Comparison of ENCODE assay signal across 16 mouse cellular contexts in genomic region chr5:74266476-74266819, GRCm38 (mm10).
DNase-seq lines count a peak whose midpoint lies in the region; ATAC-seq lines count a peak whose summit lies in the region.
"Had no signal": no experiment of that assay in that cellular context is flagged by ENCODE, and none has a peak within 500 bp of the region (broad histone marks: within the 10 kb centered on the region; RNA-seq: fewer than 3 reads in every experiment).

No protein-coding gene starts in this region.

- no peak overlapping the region for H3K4me3 ChIP-seq in heart, embryonic 11.5 days (ENCODE audit: low read depth, low read length)
- H3K4me3 ChIP-seq in kidney, embryonic 15.5 days (replicated peaks): no peak overlapping the region
- no peak overlapping the region for H3K4me3 ChIP-seq in limb, embryonic 13.5 days
- H3K4me3 ChIP-seq: embryonic facial prominence, embryonic 15.5 days; hindbrain, embryonic 15.5 days; liver, embryonic 12.5 days had no signal

- DNase-seq in heart, adult 11 months: peak; percentile 87
- no peak for DNase-seq in kidney, postnatal 36 days
- DNase-seq in cerebellum, adult 8-10 months: peak; percentile 61
- no peak for DNase-seq in layer of hippocampus, postnatal 36 days
- DNase-seq in thymus, postnatal 36 days: no peak
- DNase-seq: adrenal gland, postnatal 14 days; forebrain, postnatal 0 days; gastrocnemius, postnatal 25 days; layer of hippocampus, adult 9-11 months; thymus, postnatal 14 days had no signal

- H3K9ac ChIP-seq in heart, embryonic 11.5 days (ENCODE audit: low read depth, low read length): no peak overlapping the region
- no peak overlapping the region for H3K9ac ChIP-seq in kidney, embryonic 15.5 days
- H3K9ac ChIP-seq in limb, embryonic 13.5 days: 0 out of 2 replicates have a peak overlapping the region, but pooled peaks have one; percentile 2
- H3K9ac ChIP-seq: embryonic facial prominence, embryonic 15.5 days; forebrain, postnatal 0 days; hindbrain, embryonic 15.5 days; liver, embryonic 12.5 days had no signal

- 49% methylated on average over 5 of the region's 5 CpGs for WGBS in heart, embryonic 11.5 days (ENCODE audit: insufficient replicate concordance)
- WGBS in kidney, embryonic 15.5 days: 61% methylated on average over 5 of the region's 5 CpGs
- WGBS in limb, embryonic 13.5 days: 24% methylated on average over 5 of the region's 5 CpGs

- H3K27ac ChIP-seq in heart, embryonic 11.5 days (ENCODE audit: low read depth, low read length): no peak overlapping the region
- peak overlapping the region; percentile 65; the same call in 1 of the 2 replicates for H3K27ac ChIP-seq in kidney, embryonic 15.5 days
- H3K27ac ChIP-seq in limb, embryonic 13.5 days: peak overlapping the region; percentile 93
- H3K27ac ChIP-seq: embryonic facial prominence, embryonic 15.5 days; liver, embryonic 12.5 days had no signal

- no peak overlapping the region for H3K4me2 ChIP-seq in heart, embryonic 11.5 days
- H3K4me2 ChIP-seq in kidney, embryonic 15.5 days: no peak overlapping the region
- H3K4me2 ChIP-seq in limb, embryonic 13.5 days (replicated peaks): no peak overlapping the region
- H3K4me2 ChIP-seq: embryonic facial prominence, embryonic 15.5 days; hindbrain, embryonic 15.5 days; liver, embryonic 12.5 days had no signal

- no peak for ATAC-seq in heart, embryonic 11.5 days (replicated peaks; ENCODE audit: insufficient number of reproducible peaks, low FRiP score, low TSS enrichment)
- no peak for ATAC-seq in kidney, embryonic 15.5 days (replicated peaks; ENCODE audit: low FRiP score)
- ATAC-seq in limb, embryonic 13.5 days (ENCODE audit: low FRiP score, low read depth): peak; percentile 42; the same call in 1 of the 2 replicates
- ATAC-seq: forebrain, postnatal 0 days; liver, embryonic 12.5 days had no signal

- no peaks in the 10 kb centered on the region for H3K36me3 ChIP-seq in heart, embryonic 11.5 days (ENCODE audit: control insufficient read depth, insufficient read depth, low read length)
- no peaks in the 10 kb centered on the region for H3K36me3 ChIP-seq in kidney, embryonic 15.5 days
- no peaks in the 10 kb centered on the region for H3K36me3 ChIP-seq in limb, embryonic 13.5 days
- H3K36me3 ChIP-seq: embryonic facial prominence, embryonic 15.5 days; hindbrain, embryonic 15.5 days; liver, embryonic 12.5 days had no signal

- H3K4me1 ChIP-seq in heart, embryonic 11.5 days (ENCODE audit: control insufficient read depth, insufficient read depth, low read length): peaks cover 24% of the 10 kb centered on the region
- peaks cover 23% of the 10 kb centered on the region for H3K4me1 ChIP-seq in kidney, embryonic 15.5 days
- H3K4me1 ChIP-seq in limb, embryonic 13.5 days: peaks cover 54% of the 10 kb centered on the region
- H3K4me1 ChIP-seq: hindbrain, embryonic 15.5 days had no signal

- H3K27me3 ChIP-seq in heart, embryonic 11.5 days (ENCODE audit: control insufficient read depth, insufficient read depth, low read length): no peaks in the 10 kb centered on the region
- H3K27me3 ChIP-seq in kidney, embryonic 15.5 days: no peaks in the 10 kb centered on the region
- no peaks in the 10 kb centered on the region for H3K27me3 ChIP-seq in limb, embryonic 13.5 days
- H3K27me3 ChIP-seq: embryonic facial prominence, embryonic 15.5 days; hindbrain, embryonic 15.5 days; liver, embryonic 12.5 days had no signal

- H3K9me3 ChIP-seq in heart, embryonic 11.5 days (replicated peaks; ENCODE audit: control insufficient read depth, low read length): no peaks in the 10 kb centered on the region
- H3K9me3 ChIP-seq in kidney, embryonic 15.5 days (replicated peaks): no peaks in the 10 kb centered on the region
- H3K9me3 ChIP-seq in limb, embryonic 13.5 days: no peaks in the 10 kb centered on the region
- H3K9me3 ChIP-seq: embryonic facial prominence, embryonic 15.5 days; hindbrain, embryonic 15.5 days; liver, embryonic 12.5 days had no signal

Comparison
In these comparisons a context has a peak if more than half of its experiments do, and no peak if none do; other contexts are left out.
1. DNase-seq: peak in heart, adult 11 months (single experiment) and cerebellum, adult 8-10 months (single experiment); none in kidney, postnatal 36 days (0 of 2), layer of hippocampus, postnatal 36 days (0 of 2) and thymus, postnatal 36 days (0 of 2).